In the genomic region with DNA sequence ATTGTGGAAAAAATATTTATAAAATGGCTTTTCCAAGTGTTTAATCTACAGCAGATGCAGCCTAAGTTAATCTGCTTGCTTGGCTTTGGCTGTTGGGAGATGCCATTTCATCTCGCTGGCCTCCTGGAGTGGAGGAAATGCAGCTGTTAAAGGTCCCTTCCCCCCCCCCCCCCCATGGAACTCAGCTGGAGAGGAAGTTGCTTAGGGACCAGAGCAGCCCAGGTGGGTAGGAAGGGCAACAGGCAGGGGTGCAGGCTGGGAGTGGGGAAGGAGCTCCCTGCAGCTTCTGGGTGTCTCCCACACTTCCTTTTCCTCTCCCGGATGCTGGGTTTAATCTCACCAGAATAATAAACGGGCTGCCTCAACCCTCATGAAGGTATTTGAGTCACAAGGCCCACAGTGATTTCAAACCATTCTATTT, we compare ENCODE assay signal across 14 mouse cellular contexts.
DNase-seq lines count a peak whose midpoint lies in the region; ATAC-seq lines count a peak whose summit lies in the region.
"Had no signal": no experiment of that assay in that cellular context is flagged by ENCODE, and none has a peak within 500 bp of the region (broad histone marks: within the 10 kb centered on the region; RNA-seq: fewer than 3 reads in every experiment).

No protein-coding gene starts in this region.

- intact Hi-C loops in left cerebral cortex, postnatal 4 days (cut with DNase I): no loop called here

- H3K27ac ChIP-seq in heart, embryonic 12.5 days (ENCODE audit: poor library complexity, severe bottlenecking): no peak overlapping the region
- no peak overlapping the region for H3K27ac ChIP-seq in midbrain, embryonic 11.5 days (ENCODE audit: low read depth, low read length)
- no peak overlapping the region for H3K27ac ChIP-seq in midbrain, embryonic 13.5 days
- H3K27ac ChIP-seq in intestine, embryonic 14.5 days (ENCODE audit: low read depth): peak overlapping the region; percentile 80
- H3K27ac ChIP-seq in stomach, embryonic 15.5 days: peak overlapping the region; percentile 83
- H3K27ac ChIP-seq in forebrain, embryonic 15.5 days (replicated peaks): no peak overlapping the region
- H3K27ac ChIP-seq: hindbrain, embryonic 10.5 days; liver, embryonic 14.5 days had no signal

- H3K36me3 ChIP-seq in heart, embryonic 12.5 days: no peaks in the 10 kb centered on the region
- H3K36me3 ChIP-seq in midbrain, embryonic 11.5 days (ENCODE audit: control insufficient read depth, insufficient read depth, low read length): no peaks in the 10 kb centered on the region
- H3K36me3 ChIP-seq in midbrain, embryonic 13.5 days: no peaks in the 10 kb centered on the region
- H3K36me3 ChIP-seq in intestine, embryonic 14.5 days (ENCODE audit: control insufficient read depth, insufficient read depth, low read length): no peaks in the 10 kb centered on the region
- H3K36me3 ChIP-seq in stomach, embryonic 15.5 days: no peaks in the 10 kb centered on the region
- H3K36me3 ChIP-seq in forebrain, embryonic 15.5 days: no peaks in the 10 kb centered on the region
- H3K36me3 ChIP-seq: hindbrain, embryonic 10.5 days had no signal

- no peak overlapping the region for H3K4me2 ChIP-seq in heart, embryonic 12.5 days
- H3K4me2 ChIP-seq in midbrain, embryonic 11.5 days: no peak overlapping the region
- H3K4me2 ChIP-seq in midbrain, embryonic 13.5 days (replicated peaks): no peak overlapping the region
- no peak overlapping the region for H3K4me2 ChIP-seq in intestine, embryonic 14.5 days (ENCODE audit: low read length)
- H3K4me2 ChIP-seq in stomach, embryonic 15.5 days: no peak overlapping the region
- H3K4me2 ChIP-seq in forebrain, embryonic 15.5 days (replicated peaks): no peak overlapping the region

- WGBS in heart, embryonic 12.5 days: 32% methylated on average over 3 of the region's 3 CpGs
- WGBS in midbrain, embryonic 11.5 days: 77% methylated on average over 3 of the region's 3 CpGs
- WGBS in midbrain, embryonic 13.5 days: 78% methylated on average over 3 of the region's 3 CpGs
- WGBS in intestine, embryonic 14.5 days: 34% methylated on average over 3 of the region's 3 CpGs
- 25% methylated on average over 3 of the region's 3 CpGs for WGBS in stomach, embryonic 15.5 days
- WGBS in forebrain, embryonic 15.5 days: 76% methylated on average over 3 of the region's 3 CpGs

- DNase-seq in heart, adult 18-20 months: peak; percentile 17 to 22
- peak; percentile 57 for DNase-seq in midbrain, embryonic 11.5 days (ENCODE audit: low spot score, missing footprints)
- DNase-seq in intestine, embryonic 14.5 days (ENCODE audit: low spot score): no peak
- no peak for DNase-seq in left cerebral cortex, postnatal 4 days
- DNase-seq: B cell, adult 2 months; cerebellum, adult 18-20 months had no signal

- no peaks in the 10 kb centered on the region for H3K27me3 ChIP-seq in heart, embryonic 12.5 days (replicated peaks)
- no peaks in the 10 kb centered on the region for H3K27me3 ChIP-seq in midbrain, embryonic 11.5 days (ENCODE audit: control insufficient read depth, insufficient read depth, low read length)
- no peaks in the 10 kb centered on the region for H3K27me3 ChIP-seq in midbrain, embryonic 13.5 days
- no peaks in the 10 kb centered on the region for H3K27me3 ChIP-seq in intestine, embryonic 14.5 days (replicated peaks; ENCODE audit: control insufficient read depth, insufficient read depth, low read length)
- no peaks in the 10 kb centered on the region for H3K27me3 ChIP-seq in stomach, embryonic 15.5 days (replicated peaks)
- H3K27me3 ChIP-seq in forebrain, embryonic 15.5 days: no peaks in the 10 kb centered on the region
- H3K27me3 ChIP-seq: Patski had no signal

- no peak for ATAC-seq in heart, embryonic 12.5 days (ENCODE audit: insufficient number of reproducible peaks, low FRiP score)
- no peak for ATAC-seq in midbrain, embryonic 11.5 days (ENCODE audit: low FRiP score)
- ATAC-seq in midbrain, embryonic 13.5 days: no peak
- no peak for ATAC-seq in intestine, embryonic 14.5 days (replicated peaks; ENCODE audit: low FRiP score, low TSS enrichment, low read depth)
- no peak for ATAC-seq in stomach, embryonic 15.5 days (ENCODE audit: insufficient read depth, low FRiP score, low read depth)
- no peak for ATAC-seq in forebrain, embryonic 15.5 days (replicated peaks)
- ATAC-seq: midbrain, embryonic 16.5 days; Patski had no signal

- no peaks in the 10 kb centered on the region for H3K9me3 ChIP-seq in heart, embryonic 12.5 days (replicated peaks)
- H3K9me3 ChIP-seq in midbrain, embryonic 11.5 days (ENCODE audit: control insufficient read depth, low read length): no peaks in the 10 kb centered on the region
- H3K9me3 ChIP-seq in midbrain, embryonic 13.5 days: no peaks in the 10 kb centered on the region
- H3K9me3 ChIP-seq in intestine, embryonic 14.5 days (ENCODE audit: control insufficient read depth, low read length): no peaks in the 10 kb centered on the region
- no peaks in the 10 kb centered on the region for H3K9me3 ChIP-seq in stomach, embryonic 15.5 days
- H3K9me3 ChIP-seq in forebrain, embryonic 15.5 days: no peaks in the 10 kb centered on the region
- H3K9me3 ChIP-seq: hindbrain, embryonic 10.5 days had no signal

- H3K4me1 ChIP-seq in heart, embryonic 12.5 days (replicated peaks): peaks cover 14% of the 10 kb centered on the region
- H3K4me1 ChIP-seq in midbrain, embryonic 11.5 days (ENCODE audit: control insufficient read depth, insufficient read depth, low read length): no peaks in the 10 kb centered on the region
- H3K4me1 ChIP-seq in midbrain, embryonic 13.5 days (replicated peaks): 0 out of 2 replicates have a peak, but pooled peaks cover 3% of the 10 kb centered on the region
- H3K4me1 ChIP-seq in intestine, embryonic 14.5 days (replicated peaks; ENCODE audit: control insufficient read depth, insufficient read depth, low read length): peaks cover 33% of the 10 kb centered on the region
- H3K4me1 ChIP-seq in stomach, embryonic 15.5 days: peaks cover 24% of the 10 kb centered on the region
- H3K4me1 ChIP-seq in forebrain, embryonic 15.5 days: no peaks in the 10 kb centered on the region

- H3K4me3 ChIP-seq in heart, embryonic 12.5 days: no peak overlapping the region
- no peak overlapping the region for H3K4me3 ChIP-seq in midbrain, embryonic 11.5 days (ENCODE audit: low read depth, low read length)
- no peak overlapping the region for H3K4me3 ChIP-seq in midbrain, embryonic 13.5 days (replicated peaks)
- no peak overlapping the region for H3K4me3 ChIP-seq in intestine, embryonic 14.5 days (ENCODE audit: low read depth, low read length)
- no peak overlapping the region for H3K4me3 ChIP-seq in stomach, embryonic 15.5 days (replicated peaks)
- no peak overlapping the region for H3K4me3 ChIP-seq in forebrain, embryonic 15.5 days
- H3K4me3 ChIP-seq: hindbrain, embryonic 10.5 days had no signal

- no peak overlapping the region for H3K9ac ChIP-seq in heart, embryonic 12.5 days
- no peak overlapping the region for H3K9ac ChIP-seq in midbrain, embryonic 11.5 days (ENCODE audit: low read length)
- H3K9ac ChIP-seq in midbrain, embryonic 13.5 days (replicated peaks): no peak overlapping the region
- no peak overlapping the region for H3K9ac ChIP-seq in intestine, embryonic 14.5 days (ENCODE audit: low read length)
- H3K9ac ChIP-seq in stomach, embryonic 15.5 days: no peak overlapping the region
- no peak overlapping the region for H3K9ac ChIP-seq in forebrain, embryonic 15.5 days (replicated peaks)
- H3K9ac ChIP-seq: liver, embryonic 14.5 days had no signal

Comparison
In these comparisons a context has a peak if more than half of its experiments do, and no peak if none do; other contexts are left out.
1. DNase-seq: peak in heart, adult 18-20 months (2 of 2) and midbrain, embryonic 11.5 days (single experiment); none in intestine, embryonic 14.5 days (single experiment) and left cerebral cortex, postnatal 4 days (single experiment).
2. H3K27ac ChIP-seq: peak in intestine, embryonic 14.5 days (single experiment) and stomach, embryonic 15.5 days (single experiment); none in heart, embryonic 12.5 days (single experiment), midbrain, embryonic 11.5 days (single experiment), midbrain, embryonic 13.5 days (single experiment) and forebrain, embryonic 15.5 days (single experiment).